Mouse (Mus musculus) cerebellum, adult 2 months (tissue): Measurements from ENCODE around the gene Snai1. TPM values are rescaled to one million over a fixed set of nuclear protein-coding genes. Genes with fewer than 3 reads are reported as not detected.

ENCODE experiments used
- DNase-seq, 2 experiments: peaks; one replicate each; pipeline ENCODE4 v3.0.0; 2021
- H3K27ac ChIP-seq: fragments of 200-500 bp; 2 replicates; pipeline ENCODE4 v1.5.1; 2012; ENCODE audit warnings: low read length, control low read depth, inconsistent platforms; ENCODE audit not compliant: insufficient read depth
- H3K27me3 ChIP-seq: fragments of 200-500 bp; 2 replicates; pipeline ENCODE4 v1.6.1; 2012; ENCODE audit warnings: inconsistent platforms, mild to moderate bottlenecking, low read length, moderate library complexity; ENCODE audit not compliant: control insufficient read depth, insufficient read depth
- H3K4me1 ChIP-seq: fragments of 200-500 bp; 2 replicates; pipeline ENCODE4 v1.6.1; 2011; ENCODE audit warnings: low read length; ENCODE audit not compliant: control insufficient read depth, insufficient read depth
- H3K4me3 ChIP-seq: fragments of 200-500 bp; replicated peaks from 2 replicates; pipeline ENCODE3; 2011; ENCODE audit warnings: mild to moderate bottlenecking, low read depth, low read length, control low read depth; ENCODE audit not compliant: insufficient read depth
- CTCF ChIP-seq: fragments of 200-500 bp; IDR thresholded peaks from 2 replicates; pipeline ENCODE4 v1.5.1; 2011; ENCODE audit warnings: low read depth, mild to moderate bottlenecking, control low read depth, low read length, moderate library complexity, borderline replicate concordance; ENCODE audit not compliant: insufficient read depth
- POLR2A ChIP-seq: fragments of 200-500 bp; IDR thresholded peaks from 2 replicates; pipeline ENCODE4 v1.6.1; 2011; ENCODE audit warnings: low read length, control low read depth, borderline replicate concordance; ENCODE audit not compliant: insufficient read depth
- WGBS: fragments of 180-500 bp; shearing (Covaris S2); methylation state at CpG from one replicate; pipeline ENCODE4 v1.1.7; 2018; 5-methylcytosine and 5-hydroxymethylcytosine counted together
- polyA plus RNA-seq: library from polyadenylated mRNA; depleted of rRNA; stranded (reverse); fragments of >200 nt; gene quantifications from 2 replicates; pipeline ENCODE4 v1.2.3, GENCODE M21; 2012

The Snai1 gene
- polyA plus RNA-seq, 1 experiment = 1.1 TPM

DNA sequence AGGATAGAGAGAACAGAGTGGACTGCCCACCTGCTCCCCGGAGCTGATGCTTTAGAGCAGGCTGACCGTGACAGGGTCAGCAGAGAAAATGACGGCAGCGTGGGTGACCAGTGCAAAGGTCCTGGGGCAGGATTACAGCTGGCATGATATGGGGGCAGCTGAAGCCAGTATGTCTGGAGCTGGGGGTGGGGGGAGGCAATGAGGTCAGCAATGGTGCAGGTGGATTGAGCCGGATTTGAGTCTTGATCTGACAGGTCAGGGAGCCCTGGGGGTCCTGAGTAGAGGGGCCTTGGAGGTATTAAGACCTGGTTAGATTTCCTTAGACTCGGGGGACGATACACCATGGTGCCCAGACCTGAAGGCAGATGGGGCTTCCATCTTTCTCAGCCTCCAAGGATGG lies 37.6 kb downstream of the Snai1 start:
- no peak overlapping the region for H3K4me3 ChIP-seq
- WGBS = 84% methylated on average over 7 of the region's 7 CpGs
- no peak overlapping the region for H3K27ac ChIP-seq
- TF ChIP-seq CTCF (no peak), POLR2A (no peak)
- H3K4me1 ChIP-seq = no peaks in the 10 kb centered on the region
- no peak for DNase-seq
- H3K27me3 ChIP-seq = no peaks in the 10 kb centered on the region

DNA sequence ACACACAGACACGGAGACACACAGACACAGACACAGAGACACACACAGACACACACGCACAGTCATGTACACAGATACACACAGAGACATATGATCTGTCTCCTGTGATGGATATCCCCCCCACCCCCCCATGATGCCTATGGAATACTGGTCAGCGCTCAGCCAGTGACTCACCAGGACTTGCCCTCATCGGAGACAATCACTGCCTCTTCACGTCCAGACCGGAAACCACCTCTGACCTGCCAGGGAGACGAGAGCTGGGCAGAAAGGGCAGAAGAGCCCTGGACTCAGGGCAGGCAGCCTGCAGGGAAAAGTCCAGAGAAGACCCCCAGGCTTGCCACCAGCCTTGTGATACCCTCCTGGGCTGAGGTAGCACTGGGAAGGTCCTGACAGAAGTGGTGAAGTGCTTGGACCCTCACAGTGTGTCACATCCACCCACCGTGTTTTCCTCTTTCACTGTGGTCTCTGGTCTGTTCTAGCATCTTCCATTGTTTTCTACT lies 38.2 kb downstream of the Snai1 start:
- TF ChIP-seq CTCF (no peak), POLR2A (no peak)
- H3K4me1 ChIP-seq = no peaks in the 10 kb centered on the region
- 85% methylated on average over 8 of the region's 8 CpGs for WGBS
- no peak overlapping the region for H3K27ac ChIP-seq
- H3K27me3 ChIP-seq = no peaks in the 10 kb centered on the region
- H3K4me3 ChIP-seq = no peak overlapping the region
- DNase-seq = no peak

DNA sequence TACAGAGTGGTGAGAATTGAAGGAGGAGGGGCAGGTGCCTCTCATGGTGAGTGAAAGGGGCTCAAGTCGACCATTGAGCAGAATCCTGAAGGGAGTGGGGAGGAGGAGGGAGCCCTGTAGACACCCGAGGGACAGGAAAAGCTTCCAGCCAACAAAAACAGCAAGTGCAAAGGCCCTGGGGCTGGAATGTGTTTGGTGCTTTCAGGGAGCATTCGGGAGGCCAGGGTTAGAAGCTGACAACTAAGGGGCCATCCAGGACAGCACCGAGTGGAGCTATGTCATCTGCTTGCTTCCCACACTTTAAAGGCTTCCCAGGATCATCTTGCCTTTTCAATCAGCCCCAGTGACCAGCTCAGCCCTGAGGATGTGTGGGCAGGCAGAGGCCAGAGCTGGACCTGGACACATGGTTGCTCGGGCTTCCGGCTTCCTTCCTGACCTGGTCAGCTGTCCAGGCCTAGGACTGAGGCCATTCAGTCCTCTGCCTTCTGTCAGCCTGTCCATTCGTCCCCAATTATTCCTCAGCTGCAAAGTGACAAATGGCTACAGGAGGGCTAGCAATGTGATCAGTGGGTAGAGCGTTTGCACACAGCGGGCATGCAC lies 39.3 kb downstream of the Snai1 start:
- DNase-seq = no peak
- Histone ChIP-seq H3K27ac (no peak overlapping the region), H3K27me3 (no peaks in the 10 kb centered on the region), H3K4me1 (no peaks in the 10 kb centered on the region), H3K4me3 (no peak overlapping the region)
- WGBS = 69% methylated on average over 9 of the region's 9 CpGs
- TF ChIP-seq CTCF = no peak

DNA sequence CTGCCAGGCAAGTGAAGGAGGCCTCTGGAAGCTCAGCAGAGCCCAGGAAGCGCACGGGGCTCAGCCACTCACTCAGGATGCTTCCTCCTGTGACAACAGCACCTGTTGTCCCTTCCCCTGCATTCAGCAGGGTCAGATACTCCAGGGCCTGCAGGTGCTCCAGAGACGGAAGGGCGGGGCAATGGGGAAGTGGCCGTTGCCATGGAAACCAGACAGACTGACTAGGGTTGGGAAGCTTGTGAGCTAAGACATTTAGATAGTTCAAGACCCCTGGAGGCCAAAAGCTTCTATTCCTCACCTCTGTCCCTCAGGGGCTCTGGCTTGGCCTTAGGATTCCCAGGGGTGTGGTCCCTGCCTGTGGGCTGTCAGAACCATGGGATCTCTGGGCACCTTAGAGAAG lies 40.5 kb downstream of the Snai1 start:
- H3K4me1 ChIP-seq = no peaks in the 10 kb centered on the region
- H3K27me3 ChIP-seq = no peaks in the 10 kb centered on the region
- no peak for DNase-seq
- H3K4me3 ChIP-seq = no peak overlapping the region
- WGBS = 53% methylated on average over 5 of the region's 5 CpGs
- TF ChIP-seq CTCF (no peak), POLR2A (no peak)
- H3K27ac ChIP-seq = no peak overlapping the region

DNA sequence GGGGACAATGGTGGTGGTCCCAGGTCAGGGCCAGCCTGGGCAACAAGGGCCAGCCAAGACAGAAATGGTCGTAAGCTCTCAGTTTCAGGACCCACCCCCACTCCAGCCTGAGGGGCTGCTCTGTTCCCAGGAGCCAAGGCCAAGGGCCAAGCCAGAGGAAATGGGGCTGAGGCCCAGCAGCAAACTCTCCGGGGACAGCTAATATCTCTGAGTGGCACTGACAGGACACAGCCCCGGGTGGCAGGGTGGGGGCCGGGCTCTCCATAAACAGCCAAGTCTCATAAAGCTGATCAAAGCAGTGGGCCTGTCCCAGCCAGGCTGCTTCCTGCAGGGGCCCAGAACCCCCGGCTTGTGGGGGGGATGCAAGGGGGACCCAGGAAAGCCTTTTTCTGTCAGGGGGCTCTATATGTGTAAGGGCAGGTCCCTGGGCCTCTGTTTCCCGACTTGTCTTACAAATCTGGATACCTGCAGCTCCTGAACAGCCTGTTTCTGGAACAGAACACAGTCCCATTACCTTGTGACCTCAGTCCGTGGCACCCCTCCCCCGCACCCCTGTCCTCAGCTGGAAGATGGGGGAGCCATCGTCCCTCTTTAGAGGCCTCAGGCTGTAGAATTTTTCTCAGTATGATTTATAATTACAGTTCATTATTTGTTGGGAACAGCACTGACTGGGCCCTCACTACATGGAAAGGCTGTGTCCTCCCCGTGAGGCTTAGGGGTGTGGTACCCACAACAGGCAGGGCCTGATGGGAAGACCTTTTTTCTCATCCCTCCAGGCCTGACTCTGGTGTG lies 45.4 kb downstream of the Snai1 start:
- no peaks in the 10 kb centered on the region for H3K4me1 ChIP-seq
- no peak for DNase-seq
- no peaks in the 10 kb centered on the region for H3K27me3 ChIP-seq
- WGBS = 55% methylated on average over 10 of the region's 10 CpGs
- no peak for TF ChIP-seq CTCF
- TF ChIP-seq POLR2A = no peak
- no peak overlapping the region for H3K27ac ChIP-seq
- H3K4me3 ChIP-seq = no peak overlapping the region

DNA sequence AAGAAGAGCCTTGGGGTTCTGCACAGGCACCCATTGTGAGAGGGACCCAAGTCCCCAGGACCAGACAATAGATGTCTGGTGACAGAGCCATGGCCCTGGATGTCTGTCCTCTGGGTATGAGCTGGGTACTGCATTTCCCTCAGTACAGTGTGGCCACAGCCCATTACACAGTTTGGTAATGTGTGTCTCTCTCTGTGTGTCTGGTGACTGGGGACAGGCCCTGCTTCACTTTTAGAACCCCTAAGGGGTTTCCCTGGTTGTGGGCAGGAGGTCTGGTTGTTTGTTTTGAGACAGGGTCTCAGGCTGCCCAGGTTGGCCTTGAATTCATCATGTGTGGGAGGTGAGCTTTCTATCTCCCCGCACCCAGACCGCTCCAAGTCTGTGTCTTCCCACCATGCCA lies 47.3 kb downstream of the Snai1 start:
- no peak for DNase-seq
- no peak overlapping the region for H3K27ac ChIP-seq
- H3K4me1 ChIP-seq = no peaks in the 10 kb centered on the region
- TF ChIP-seq CTCF = no peak
- no peak for TF ChIP-seq POLR2A
- H3K4me3 ChIP-seq = no peak overlapping the region
- 91% methylated on average over 2 of the region's 2 CpGs for WGBS
- H3K27me3 ChIP-seq = no peaks in the 10 kb centered on the region

DNA sequence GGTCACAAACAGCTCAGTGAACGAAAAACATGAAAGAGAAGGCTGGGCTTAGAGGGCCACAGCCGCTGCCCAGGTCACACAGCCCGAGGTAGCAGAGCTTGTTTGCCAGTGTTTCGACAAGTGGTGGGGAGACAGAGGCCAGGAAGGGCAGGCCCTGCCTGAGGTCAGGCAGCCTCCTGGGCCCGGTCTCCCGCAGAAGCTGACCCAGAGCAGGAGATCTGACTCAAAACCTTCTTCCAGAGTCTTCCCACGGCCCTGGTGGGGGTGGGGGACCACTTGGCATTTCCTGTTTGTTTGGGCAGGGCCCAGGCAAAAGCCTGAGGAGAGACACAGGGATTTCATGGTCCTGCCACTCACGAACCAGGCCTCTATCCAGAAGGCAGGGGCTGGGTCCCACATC lies 48.0 kb downstream of the Snai1 start:
- no peak for DNase-seq
- no peak for TF ChIP-seq CTCF
- TF ChIP-seq POLR2A = no peak
- no peak overlapping the region for H3K27ac ChIP-seq
- H3K4me1 ChIP-seq = no peaks in the 10 kb centered on the region
- H3K27me3 ChIP-seq = no peaks in the 10 kb centered on the region
- 64% methylated on average over 8 of the region's 8 CpGs for WGBS
- no peak overlapping the region for H3K4me3 ChIP-seq

DNA sequence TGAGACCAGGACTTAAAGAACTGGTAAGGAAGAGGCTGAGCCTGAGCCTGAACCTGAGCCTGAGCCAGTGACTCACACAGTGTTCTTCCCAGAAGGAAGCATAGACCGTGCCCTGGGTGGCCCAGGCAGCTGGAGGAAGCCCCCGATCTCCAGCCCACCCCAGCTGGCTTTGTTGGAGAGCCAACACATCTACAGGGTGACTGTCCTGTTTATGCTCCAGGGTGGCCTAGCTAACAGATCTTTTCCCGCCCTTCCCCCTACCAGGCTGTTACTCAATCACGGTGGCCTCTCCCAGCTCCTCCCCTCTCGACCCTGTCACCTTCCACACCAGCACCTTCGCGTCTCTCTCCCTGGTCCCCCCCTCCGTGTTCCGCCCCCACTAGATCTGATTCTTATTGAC lies 49.0 kb downstream of the Snai1 start:
- H3K27me3 ChIP-seq = no peaks in the 10 kb centered on the region
- WGBS = 21% methylated on average over 9 of the region's 9 CpGs
- no peak for DNase-seq
- no peak overlapping the region for H3K27ac ChIP-seq
- H3K4me1 ChIP-seq = no peaks in the 10 kb centered on the region
- H3K4me3 ChIP-seq = no peak overlapping the region
- no peak for TF ChIP-seq CTCF
